ENCODE assay signal across 12 mouse cellular contexts in genomic region chr6:92542402-92543101, GRCm38 (mm10).
DNase-seq lines count a peak whose midpoint lies in the region; ATAC-seq and TF ChIP-seq lines count a peak whose summit lies in the region.
"Had no signal": no experiment of that assay in that cellular context is flagged by ENCODE, and none has a peak within 500 bp of the region (broad histone marks: within the 10 kb centered on the region; RNA-seq: fewer than 3 reads in every experiment).

No protein-coding gene starts in this region.

- no peaks in the 10 kb centered on the region for H3K9me3 ChIP-seq in stomach, embryonic 15.5 days
- no peaks in the 10 kb centered on the region for H3K9me3 ChIP-seq in midbrain, embryonic 14.5 days (ENCODE audit: control insufficient read depth, low read length)
- H3K9me3 ChIP-seq: G1E; hindbrain, embryonic 10.5 days had no signal

- TF ChIP-seq CTCF in cerebellum, adult 2 months (IDR thresholded peaks at IDR 0.05; ENCODE audit: borderline replicate concordance, insufficient read depth, low read depth, low read length): no peak
- TF ChIP-seq CTCF in embryonic fibroblast, embryonic 13.5 days (IDR thresholded peaks at IDR 0.05; ENCODE audit: borderline replicate concordance, insufficient read depth, low read length): no peak
- TF ChIP-seq CTCF in layer of hippocampus, adult 2 months (conservative IDR thresholded peaks at IDR 0.05): no peak

- WGBS in cerebellum, adult 2 months: 41% methylated on average over 5 of the region's 5 CpGs
- 48% methylated on average over 5 of the region's 5 CpGs for WGBS in stomach, embryonic 15.5 days
- 70% methylated on average over 5 of the region's 5 CpGs for WGBS in midbrain, embryonic 14.5 days

- H3K4me2 ChIP-seq in stomach, embryonic 15.5 days: no peak overlapping the region
- H3K4me2 ChIP-seq in midbrain, embryonic 14.5 days (ENCODE audit: low read length): no peak overlapping the region

- no peaks in the 10 kb centered on the region for H3K4me1 ChIP-seq in cerebellum, adult 2 months (ENCODE audit: control insufficient read depth, insufficient read depth, low read length)
- no peaks in the 10 kb centered on the region; the same call in 1 of the 2 replicates for H3K4me1 ChIP-seq in embryonic fibroblast, embryonic 13.5 days (ENCODE audit: control insufficient read depth, insufficient read depth, low read length)
- no peaks in the 10 kb centered on the region for H3K4me1 ChIP-seq in stomach, embryonic 15.5 days
- no peaks in the 10 kb centered on the region for H3K4me1 ChIP-seq in midbrain, embryonic 14.5 days (ENCODE audit: control insufficient read depth, insufficient read depth, low read length)

- no peak for TF ChIP-seq POLR2A in cerebellum, adult 2 months (IDR thresholded peaks at IDR 0.05; ENCODE audit: borderline replicate concordance, insufficient read depth, low read length)
- no peak for TF ChIP-seq POLR2A in embryonic fibroblast, embryonic 13.5 days (IDR thresholded peaks at IDR 0.05; ENCODE audit: low read depth, low read length)

- H3K27me3 ChIP-seq in cerebellum, adult 2 months (ENCODE audit: control insufficient read depth, insufficient read depth, low read length): no peaks in the 10 kb centered on the region; the same call in 1 of the 2 replicates
- H3K27me3 ChIP-seq in stomach, embryonic 15.5 days (replicated peaks): no peaks in the 10 kb centered on the region
- no peaks in the 10 kb centered on the region for H3K27me3 ChIP-seq in midbrain, embryonic 14.5 days (ENCODE audit: control insufficient read depth, insufficient read depth, low read length)

- no peak overlapping the region for H3K4me3 ChIP-seq in cerebellum, adult 2 months (replicated peaks; ENCODE audit: insufficient read depth, low read depth, low read length)
- no peak overlapping the region for H3K4me3 ChIP-seq in embryonic fibroblast, embryonic 13.5 days (ENCODE audit: insufficient read depth, low read length)
- no peak overlapping the region for H3K4me3 ChIP-seq in stomach, embryonic 15.5 days (replicated peaks)
- no peak overlapping the region for H3K4me3 ChIP-seq in midbrain, embryonic 14.5 days (replicated peaks; ENCODE audit: low read depth, low read length)
- no peak overlapping the region for H3K4me3 ChIP-seq in layer of hippocampus, adult 2 months
- H3K4me3 ChIP-seq: hindbrain, embryonic 10.5 days had no signal

- peak; percentile 14; the same call in 1 of the 2 replicates for ATAC-seq in stomach, embryonic 15.5 days (ENCODE audit: insufficient read depth, low FRiP score, low read depth)
- ATAC-seq in midbrain, embryonic 14.5 days (ENCODE audit: low FRiP score, low TSS enrichment): no peak

- peak; percentile 31 to 42 for DNase-seq in cerebellum, postnatal 10 days
- no peak for DNase-seq in cerebellum, adult 2 months
- peak; percentile 39 for DNase-seq in kidney, postnatal 10 days
- DNase-seq in kidney, adult 9 months: no peak
- no peak for DNase-seq in midbrain, embryonic 14.5 days
- DNase-seq in layer of hippocampus, adult 2 months (ENCODE audit: low spot score in 2 of 2): no peak
- DNase-seq: cerebellum, adult 11 months had no signal

- no peak overlapping the region for H3K9ac ChIP-seq in stomach, embryonic 15.5 days
- no peak overlapping the region for H3K9ac ChIP-seq in midbrain, embryonic 14.5 days (replicated peaks; ENCODE audit: low read length)

- no peaks in the 10 kb centered on the region for H3K36me3 ChIP-seq in stomach, embryonic 15.5 days
- H3K36me3 ChIP-seq in midbrain, embryonic 14.5 days (ENCODE audit: control insufficient read depth, insufficient read depth, low read length): no peaks in the 10 kb centered on the region
- H3K36me3 ChIP-seq: G1E; hindbrain, embryonic 10.5 days had no signal

- no peak overlapping the region for H3K27ac ChIP-seq in cerebellum, adult 2 months (ENCODE audit: insufficient read depth, low read length)
- peak overlapping the region; percentile 9; the same call in 1 of the 2 replicates for H3K27ac ChIP-seq in embryonic fibroblast, embryonic 13.5 days (ENCODE audit: insufficient read depth, low read length)
- H3K27ac ChIP-seq in stomach, embryonic 15.5 days: no peak overlapping the region
- no peak overlapping the region for H3K27ac ChIP-seq in midbrain, embryonic 14.5 days (replicated peaks; ENCODE audit: low read depth, low read length)
- no peak overlapping the region for H3K27ac ChIP-seq in layer of hippocampus, adult 2 months
- H3K27ac ChIP-seq: hindbrain, embryonic 10.5 days; macrophage had no signal

Comparison
In these comparisons a context has a peak if more than half of its experiments do, and no peak if none do; other contexts are left out.
1. DNase-seq: peak in cerebellum, postnatal 10 days (2 of 2) and kidney, postnatal 10 days (single experiment); none in cerebellum, adult 2 months (0 of 2), kidney, adult 9 months (single experiment), midbrain, embryonic 14.5 days (single experiment) and layer of hippocampus, adult 2 months (0 of 2).